Mouse (Mus musculus) thymus, adult 2 months (tissue): ENCODE data around the gene Olfr912. TPM values are rescaled to one million over a fixed set of nuclear protein-coding genes. Genes with fewer than 3 reads are reported as not detected.

Source experiments
- DNase-seq: peaks from one replicate; pipeline ENCODE4 v3.0.0; 2021
- H3K27ac ChIP-seq: fragments of 200-500 bp; 2 replicates; pipeline ENCODE4 v1.5.1; 2012; ENCODE audit warnings: low read length, control low read depth; ENCODE audit not compliant: control insufficient read depth, insufficient read depth
- H3K27me3 ChIP-seq: fragments of 200-500 bp; 2 replicates; pipeline ENCODE4 v1.6.1; 2012; ENCODE audit warnings: mild to moderate bottlenecking, low read length, moderate library complexity, mixed read lengths; ENCODE audit not compliant: control insufficient read depth, insufficient read depth
- H3K36me3 ChIP-seq: fragments of 200-500 bp; 2 replicates; pipeline ENCODE4 v1.6.1; 2012; ENCODE audit warnings: mild to moderate bottlenecking, low read length, moderate library complexity; ENCODE audit not compliant: control insufficient read depth, insufficient read depth
- H3K4me1 ChIP-seq: fragments of 200-500 bp; replicated peaks from 2 replicates; pipeline ENCODE4 v1.6.1; 2012; ENCODE audit warnings: low read length; ENCODE audit not compliant: control insufficient read depth, insufficient read depth
- H3K4me3 ChIP-seq: fragments of 200-500 bp; 2 replicates; pipeline ENCODE4 v1.5.1; 2012; ENCODE audit warnings: mild to moderate bottlenecking, low read length, control low read depth, moderate library complexity; ENCODE audit not compliant: control insufficient read depth, insufficient read depth
- CTCF ChIP-seq: fragments of 200-500 bp; IDR thresholded peaks from 2 replicates; pipeline ENCODE4 v1.5.1; 2012; ENCODE audit warnings: mild to moderate bottlenecking, control low read depth, low read length, moderate library complexity, borderline replicate concordance; ENCODE audit not compliant: control insufficient read depth, poor library complexity, insufficient read depth; ENCODE audit errors: extremely low read depth
- POLR2A ChIP-seq: fragments of 200-500 bp; IDR thresholded peaks from 2 replicates; pipeline ENCODE4 v1.6.1; 2012; ENCODE audit warnings: mild to moderate bottlenecking, low read length, control low read depth, moderate library complexity; ENCODE audit not compliant: control insufficient read depth, poor library complexity, insufficient read depth; ENCODE audit errors: extremely low read depth
- WGBS: fragments of 180-500 bp; shearing (Covaris S2); methylation state at CpG from one replicate; pipeline ENCODE4 v1.1.7; 2018; 5-methylcytosine and 5-hydroxymethylcytosine counted together
- polyA plus RNA-seq: library from polyadenylated mRNA; depleted of rRNA; stranded (reverse); fragments of >200 nt; gene quantifications from 2 replicates; pipeline ENCODE4 v1.2.3, GENCODE M21; 2012; rRNA removed

The Olfr912 gene
- polyA plus RNA-seq: not detected in 2 replicates

- TF ChIP-seq POLR2A (no peak), CTCF (no peak)
- Histone ChIP-seq H3K36me3 (no peaks in the 10 kb centered on the region), H3K27ac (no peak within 1 kb of the TSS), H3K4me3 (no peak within 1 kb of the TSS), H3K27me3 (no peaks in the 10 kb centered on the region), H3K4me1 (no peaks in the 10 kb centered on the region)
- DNase-seq: no peak
- 85% methylated on average over 1 of the region's 1 CpGs for WGBS
Measured at GRCm38 (mm10) chr9:38579878-38580277, at the start of gene Olfr912. Gene Olfr912 (plus strand): TSS chr9:38580178.

- no peaks in the 10 kb centered on the region for H3K36me3 ChIP-seq
- no peak within 1 kb of the TSS for H3K4me3 ChIP-seq
- H3K27me3 ChIP-seq: no peaks in the 10 kb centered on the region
- WGBS: 93% methylated on average over 2 of the region's 2 CpGs
- no peaks in the 10 kb centered on the region for H3K4me1 ChIP-seq
- DNase-seq: no peak
- TF ChIP-seq CTCF (no peak), POLR2A (no peak)
- H3K27ac ChIP-seq: no peak within 1 kb of the TSS
Measured at GRCm38 (mm10) chr9:38537549-38537948, 42.4 kb upstream of the Olfr912 start, which contains the start of gene Olfr910. Gene Olfr910 (plus strand): TSS chr9:38537849.

GRCm38 (mm10) chr9:38591056-38591455 lies 11.1 kb downstream of the Olfr912 start:
- no peaks in the 10 kb centered on the region for H3K36me3 ChIP-seq
- no peak overlapping the region for H3K27ac ChIP-seq
- no peaks in the 10 kb centered on the region for H3K27me3 ChIP-seq
- H3K4me1 ChIP-seq: no peaks in the 10 kb centered on the region
- 48% methylated on average over 1 of the region's 1 CpGs for WGBS
- TF ChIP-seq POLR2A (no peak), CTCF (no peak)
- no peak for DNase-seq
- H3K4me3 ChIP-seq: no peak overlapping the region

GRCm38 (mm10) chr9:38592459-38592858 lies 12.5 kb downstream of the Olfr912 start, which contains the start of gene Olfr913:
Gene Olfr913 (plus strand): TSS chr9:38592759.
- DNase-seq: no peak
- WGBS: 49% methylated on average over 2 of the region's 2 CpGs
- TF ChIP-seq POLR2A (no peak), CTCF (no peak)
- Histone ChIP-seq H3K27me3 (no peaks in the 10 kb centered on the region), H3K36me3 (no peaks in the 10 kb centered on the region), H3K4me1 (no peaks in the 10 kb centered on the region), H3K27ac (no peak within 1 kb of the TSS), H3K4me3 (no peak within 1 kb of the TSS)

GRCm38 (mm10) chr9:38604802-38605201 lies 24.8 kb downstream of the Olfr912 start, which contains the start of gene Olfr914:
Gene Olfr914 (plus strand): TSS chr9:38605102.
- Histone ChIP-seq H3K27ac (no peak within 1 kb of the TSS), H3K4me1 (no peaks in the 10 kb centered on the region), H3K27me3 (no peaks in the 10 kb centered on the region), H3K4me3 (no peak within 1 kb of the TSS), H3K36me3 (no peaks in the 10 kb centered on the region)
- DNase-seq: no peak
- WGBS: 66% methylated on average over 2 of the region's 2 CpGs
- TF ChIP-seq CTCF (no peak), POLR2A (no peak)

GRCm38 (mm10) chr9:38632406-38632805 lies 52.4 kb downstream of the Olfr912 start:
- no peaks in the 10 kb centered on the region for H3K36me3 ChIP-seq
- H3K27me3 ChIP-seq: no peaks in the 10 kb centered on the region
- no peak overlapping the region for H3K27ac ChIP-seq
- no peak overlapping the region for H3K4me3 ChIP-seq
- TF ChIP-seq CTCF (no peak), POLR2A (no peak)
- no peak for DNase-seq
- no peaks in the 10 kb centered on the region for H3K4me1 ChIP-seq
- 91% methylated on average over 4 of the region's 4 CpGs for WGBS

Other genes starting within 250 kb of the Olfr912 start
- not detected in 2 replicates for gene Olfr898, start 231.8 kb upstream of the Olfr912 start, polyA plus RNA-seq
- not detected in 2 replicates for gene Olfr250, start 213.3 kb upstream of the Olfr912 start, polyA plus RNA-seq
- gene Olfr251, start 203.1 kb upstream of the Olfr912 start, polyA plus RNA-seq: not detected in 2 replicates
- not detected in 2 replicates for gene Olfr147, start 178.5 kb upstream of the Olfr912 start, polyA plus RNA-seq
- gene Olfr901, start 150.7 kb upstream of the Olfr912 start, polyA plus RNA-seq: not detected in 2 replicates
- not detected in 2 replicates for gene Olfr902, start 132.5 kb upstream of the Olfr912 start, polyA plus RNA-seq
- gene Olfr904, start 117.0 kb upstream of the Olfr912 start, polyA plus RNA-seq: not detected in 2 replicates
- not detected in 2 replicates for gene Olfr905, start 109.1 kb upstream of the Olfr912 start, polyA plus RNA-seq
- gene Olfr906, start 93.1 kb upstream of the Olfr912 start, polyA plus RNA-seq: not detected in 2 replicates
- gene Olfr907, start 84.4 kb upstream of the Olfr912 start, polyA plus RNA-seq: not detected in 2 replicates
- gene Olfr911-ps1, start 58.6 kb upstream of the Olfr912 start, polyA plus RNA-seq: not detected in 2 replicates
- not detected in 2 replicates for gene Olfr910, start 42.3 kb upstream of the Olfr912 start, polyA plus RNA-seq
- not detected in 2 replicates for gene Olfr913, start 12.6 kb downstream of the Olfr912 start, polyA plus RNA-seq
- gene Olfr914, start 24.9 kb downstream of the Olfr912 start, polyA plus RNA-seq: not detected in 2 replicates
- gene Olfr916, start 79.7 kb downstream of the Olfr912 start, polyA plus RNA-seq: not detected in 2 replicates
- gene Olfr917, start 85.7 kb downstream of the Olfr912 start, polyA plus RNA-seq: not detected in 2 replicates
- not detected in 2 replicates for gene Olfr918, start 94.4 kb downstream of the Olfr912 start, polyA plus RNA-seq
- gene Olfr919, start 123.5 kb downstream of the Olfr912 start, polyA plus RNA-seq: not detected in 2 replicates
- gene Vwa5a, start 138.1 kb downstream of the Olfr912 start, polyA plus RNA-seq: 12.9 and 18.8 TPM in 2 replicates
- gene Olfr920, start 172.1 kb downstream of the Olfr912 start, polyA plus RNA-seq: 0.19 and 0.51 TPM in 2 replicates
- 0.08 TPM in 1 of 2 replicates, not detected in the other for gene Olfr921, start 192.9 kb downstream of the Olfr912 start, polyA plus RNA-seq
- gene Olfr922, start 234.4 kb downstream of the Olfr912 start, polyA plus RNA-seq: not detected in 2 replicates
- not detected in 2 replicates for gene Olfr923, start 246.4 kb downstream of the Olfr912 start, polyA plus RNA-seq